Mouse (Mus musculus) bone marrow macrophage, adult 2 months (primary cell): Measurements from ENCODE around the gene Kat6b.

Experiments used
- CTCF ChIP-seq: IDR thresholded peaks from 2 replicates; pipeline ENCODE4 v1.5.1; 2012; ENCODE audit warnings: low read depth, mild to moderate bottlenecking, low read length, moderate library complexity
- POLR2A ChIP-seq: IDR thresholded peaks from 2 replicates; pipeline ENCODE4 v1.6.1; 2012; ENCODE audit warnings: mild to moderate bottlenecking, low read depth, low read length, borderline replicate concordance

DNA sequence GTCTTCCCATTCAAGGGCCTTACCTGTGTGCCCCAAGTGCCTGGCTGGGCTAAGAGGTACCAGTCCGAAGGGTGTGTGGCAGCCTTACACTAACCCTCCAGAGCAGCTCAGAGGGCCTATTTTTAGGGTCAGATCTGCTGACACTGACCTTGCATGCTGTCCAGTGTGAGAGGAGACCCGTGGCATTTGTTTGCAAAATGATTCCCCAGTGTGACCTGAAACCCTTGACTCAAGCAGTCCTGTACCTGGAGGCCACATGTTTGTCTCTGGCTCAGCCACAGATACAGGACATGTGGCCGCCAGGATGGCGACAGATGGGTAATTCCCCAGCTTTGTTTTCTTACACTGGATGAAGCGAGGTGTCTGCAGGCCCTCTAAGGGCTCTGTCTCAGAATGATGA lies 233.3 kb downstream of the Kat6b start, which contains the start of gene Dupd1:
- TF ChIP-seq POLR2A, result no peak
- no peak for TF ChIP-seq CTCF
